ENCODE assay signal across 9 mouse cellular contexts in genomic region chr1:164787771-164788170, GRCm38 (mm10). TPM values are rescaled to one million over a fixed set of nuclear protein-coding genes. Genes with fewer than 3 reads are reported as not detected.
DNase-seq lines count a peak whose midpoint lies in the region; ATAC-seq and TF ChIP-seq lines count a peak whose summit lies in the region.
"Had no signal": no experiment of that assay in that cellular context is flagged by ENCODE, and none has a peak within 500 bp of the region (broad histone marks: within the 10 kb centered on the region; RNA-seq: fewer than 3 reads in every experiment).

No protein-coding gene starts in this region.

- no peaks in the 10 kb centered on the region for H3K27me3 ChIP-seq in intestine, postnatal 0 days (replicated peaks; ENCODE audit: control insufficient read depth, insufficient read depth, low read length)

- H3K4me2 ChIP-seq in intestine, postnatal 0 days (replicated peaks; ENCODE audit: low read depth): no peak overlapping the region

- intact Hi-C loops in left cerebral cortex, postnatal 36 days (cut with DNase I): loop anchor here (2.0 to 10.0 kb wide), 4 partner anchors 105 to 330 kb away; partner anchors contain the start of gene Atp1b1

- H3K9ac ChIP-seq in intestine, postnatal 0 days (ENCODE audit: low read depth, low read length): no peak overlapping the region

- no peak for TF ChIP-seq CTCF in intestine, postnatal 0 days (IDR thresholded peaks at IDR 0.05; ENCODE audit: low read depth)

- ATAC-seq in intestine, postnatal 0 days: peak; percentile 77

- 52% methylated on average over 7 of the region's 7 CpGs for WGBS in intestine, postnatal 0 days

- H3K27ac ChIP-seq in intestine, postnatal 0 days (ENCODE audit: low read depth, low read length): no peak overlapping the region

- H3K9me3 ChIP-seq in intestine, postnatal 0 days (ENCODE audit: control insufficient read depth): no peaks in the 10 kb centered on the region

- no peaks in the 10 kb centered on the region for H3K36me3 ChIP-seq in intestine, postnatal 0 days (ENCODE audit: control insufficient read depth, insufficient read depth)

- no peak overlapping the region for H3K4me3 ChIP-seq in intestine, postnatal 0 days (ENCODE audit: low read depth, low read length)

- peak; percentile 14 for DNase-seq in adrenal gland, postnatal 14 days
- DNase-seq in adrenal gland, adult (ENCODE audit: inconsistent age in 2 of 2, low spot score in 1 of 2): no peak
- DNase-seq in brain, adult 2 months (ENCODE audit: low read depth, low spot score): peak; percentile 99
- peak; percentile 80 to 86 for DNase-seq in left cerebral cortex, postnatal 36 days (ENCODE audit: low spot score in 2 of 2)
- DNase-seq in ovary, postnatal 14 days (ENCODE audit: low spot score): no peak
- DNase-seq in thymus, postnatal 4 days: no peak
- DNase-seq in adrenal gland, postnatal 4 days (ENCODE audit: low spot score in 2 of 2): no peak
- DNase-seq: lung, adult 18-20 months had no signal

- no peaks in the 10 kb centered on the region for H3K4me1 ChIP-seq in intestine, postnatal 0 days (replicated peaks; ENCODE audit: control insufficient read depth, insufficient read depth, low read length)

RNA-seq across cellular contexts. Expression of gene Dpt, which starts 8.7 kb away (rescaled TPM):
- total RNA-seq in adrenal gland, postnatal 14 days (2021): 44.2 and 46.1 TPM in 2 replicates
- polyA plus RNA-seq in intestine, postnatal 0 days (2015; fragmentation: Nextera tagmentation; extraction: Ambion mirVana): 22.6 and 27.9 TPM in 2 replicates
- total RNA-seq in left cerebral cortex, postnatal 36 days (2021): under 1 TPM; 0.30 to 0.45 TPM
- 10 to 100 TPM; 50.0 to 55.6 TPM for total RNA-seq in adrenal gland, postnatal 4 days (2021)

Comparison
In these comparisons a context has a peak if more than half of its experiments do, and no peak if none do; other contexts are left out.
1. DNase-seq: peak in adrenal gland, postnatal 14 days (single experiment), brain, adult 2 months (single experiment) and left cerebral cortex, postnatal 36 days (2 of 2); none in adrenal gland, adult (0 of 2), ovary, postnatal 14 days (single experiment), thymus, postnatal 4 days (single experiment) and adrenal gland, postnatal 4 days (0 of 2).
2. RNA of gene Dpt, which starts 8.7 kb away (total RNA-seq): 50.0 to 55.6 TPM in adrenal gland, postnatal 4 days and 44.2 to 46.1 TPM in adrenal gland, postnatal 14 days; 0.30 to 0.45 TPM in left cerebral cortex, postnatal 36 days; every median in the first group is over 10 times any median in the second.